Mouse (Mus musculus): ENCODE results near the gene Sobp. TPM values are rescaled to one million over a fixed set of nuclear protein-coding genes. Genes with fewer than 3 reads are reported as not detected.
A peak's percentile ranks its signal among the peaks of the same experiment; 100 is the strongest.

Gene Sobp
- total RNA-seq, 2 experiments from 2014 or later = 4.6 to 6.2 TPM

- no peak for DNase-seq
Measured at GRCm38 (mm10) chr10:42991018-42991417, 183.3 kb downstream of the Sobp start.

GRCm38 (mm10) chr10:42989910-42990309 lies 184.4 kb downstream of the Sobp start:
- DNase-seq = peak; percentile 70 to 71

- no peak for DNase-seq
Measured at GRCm38 (mm10) chr10:42988627-42989026, 185.7 kb downstream of the Sobp start.

- DNase-seq = peak; percentile 43 to 58
Measured at GRCm38 (mm10) chr10:42987594-42988052, 186.7 kb downstream of the Sobp start.

GRCm38 (mm10) chr10:42984886-42985285 lies 189.4 kb downstream of the Sobp start:
- DNase-seq = peak; percentile 64 to 68

- no peak for DNase-seq
Measured at GRCm38 (mm10) chr10:42980999-42981757, 193.2 kb downstream of the Sobp start.

GRCm38 (mm10) chr10:42978346-42978745 lies 196.0 kb downstream of the Sobp start:
- DNase-seq = no peak

GRCm38 (mm10) chr10:42976577-42976976 lies 197.8 kb downstream of the Sobp start:
- peak; percentile 24 to 25 for DNase-seq

- no peak for DNase-seq
Measured at GRCm38 (mm10) chr10:42973537-42973936, 200.8 kb downstream of the Sobp start.

- peak; percentile 79 to 80 for DNase-seq
Measured at GRCm38 (mm10) chr10:42972504-42973172, 201.7 kb downstream of the Sobp start.

GRCm38 (mm10) chr10:42968332-42968731 lies 206.0 kb downstream of the Sobp start:
- DNase-seq = no peak

GRCm38 (mm10) chr10:42963061-42963460 lies 211.3 kb downstream of the Sobp start:
- DNase-seq = no peak

- no peak for DNase-seq
Measured at GRCm38 (mm10) chr10:42962655-42963054, 211.7 kb downstream of the Sobp start.

GRCm38 (mm10) chr10:42962181-42962601 lies 212.1 kb downstream of the Sobp start:
- no peak for DNase-seq

GRCm38 (mm10) chr10:42961771-42962170 lies 212.6 kb downstream of the Sobp start:
- no peak for DNase-seq

GRCm38 (mm10) chr10:42958686-42959085 lies 215.6 kb downstream of the Sobp start:
- DNase-seq = no peak

GRCm38 (mm10) chr10:42957881-42958651 lies 216.3 kb downstream of the Sobp start:
- DNase-seq = peak; percentile 68 to 76

- DNase-seq = no peak
Measured at GRCm38 (mm10) chr10:42955205-42955604, 219.1 kb downstream of the Sobp start.

GRCm38 (mm10) chr10:42953601-42954000 lies 220.7 kb downstream of the Sobp start:
- no peak for DNase-seq
